8 mouse cellular contexts compared by ENCODE assay signal in the genomic region with DNA sequence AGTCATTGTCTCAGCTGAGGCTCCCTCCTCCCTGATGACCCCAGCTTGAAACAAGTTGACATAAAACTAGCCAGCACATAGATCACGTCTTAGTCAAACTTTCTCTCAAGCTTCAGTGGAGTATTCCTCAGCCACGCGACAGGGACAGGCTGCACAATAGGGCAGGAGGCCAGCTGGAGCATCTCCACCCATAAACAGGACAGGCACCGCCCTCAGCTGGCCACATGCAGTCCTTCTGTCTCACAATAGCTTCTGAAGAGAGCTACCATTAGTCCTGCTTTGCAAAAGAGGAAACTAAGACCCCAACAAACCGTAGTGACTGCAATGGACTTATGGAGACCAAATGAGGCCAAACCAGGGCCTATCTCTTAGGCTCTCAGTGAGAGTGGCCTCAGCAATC. TPM values are rescaled to one million over a fixed set of nuclear protein-coding genes. Genes with fewer than 3 reads are reported as not detected.
A peak's percentile ranks its signal among the peaks of the same experiment; 100 is the strongest.
DNase-seq lines count a peak whose midpoint lies in the region; ATAC-seq and TF ChIP-seq lines count a peak whose summit lies in the region.

No protein-coding gene starts in this region.

- intact Hi-C loops in heart, postnatal 25 days (cut with DNase I): no loop called here

- no peak for TF ChIP-seq POLR2A in spleen, adult 2 months (IDR thresholded peaks at IDR 0.05; ENCODE audit: low read depth, low read length)

- WGBS in spleen, adult 2 months: 23% methylated on average over 5 of the region's 5 CpGs
- WGBS in neural tube, embryonic 15.5 days: 47% methylated on average over 5 of the region's 5 CpGs

- no peak overlapping the region for H3K4me2 ChIP-seq in neural tube, embryonic 15.5 days

- DNase-seq in adrenal gland, adult (ENCODE audit: inconsistent age in 2 of 2, low spot score in 1 of 2): peak; percentile 50 to 60
- no peak for DNase-seq in adrenal gland, postnatal 4 days (ENCODE audit: low spot score in 2 of 2)
- DNase-seq in spleen, adult 2 months (ENCODE audit: low read depth in 1 of 2, low spot score in 2 of 2): peak in 1 of 2 experiments; percentile 26
- DNase-seq in spleen, postnatal 4 days (ENCODE audit: low spot score in 2 of 2): no peak
- peak; percentile 54 for DNase-seq in heart, postnatal 25 days (ENCODE audit: low spot score)
- peak; percentile 85 for DNase-seq in lung, postnatal 36 days
- DNase-seq in neural tube, embryonic 10.5 days (ENCODE audit: extremely low spot score, low spot score): no peak

- no peaks in the 10 kb centered on the region for H3K9me3 ChIP-seq in neural tube, embryonic 15.5 days (replicated peaks)

- peaks cover 32% of the 10 kb centered on the region; the same call in 1 of the 2 replicates for H3K4me1 ChIP-seq in spleen, adult 2 months (ENCODE audit: control insufficient read depth, insufficient read depth, insufficient read length)
- H3K4me1 ChIP-seq in neural tube, embryonic 15.5 days: no peaks in the 10 kb centered on the region

- peaks cover 1% of the 10 kb centered on the region; the same call in 1 of the 2 replicates for H3K36me3 ChIP-seq in spleen, adult 2 months (ENCODE audit: control insufficient read depth, insufficient read depth, low read length)
- no peaks in the 10 kb centered on the region for H3K36me3 ChIP-seq in neural tube, embryonic 15.5 days

- H3K27me3 ChIP-seq in spleen, adult 2 months (ENCODE audit: control insufficient read depth, insufficient read depth, low read length): no peaks in the 10 kb centered on the region
- H3K27me3 ChIP-seq in neural tube, embryonic 15.5 days (replicated peaks): no peaks in the 10 kb centered on the region

- peak overlapping the region; percentile 7; the same call in 1 of the 2 replicates for H3K4me3 ChIP-seq in spleen, adult 2 months (ENCODE audit: extremely low read depth, insufficient read depth, insufficient read length)
- H3K4me3 ChIP-seq in neural tube, embryonic 15.5 days (replicated peaks): no peak overlapping the region

- H3K27ac ChIP-seq in spleen, adult 2 months (ENCODE audit: insufficient read depth, low read length): peak overlapping the region; percentile 87
- H3K27ac ChIP-seq in neural tube, embryonic 15.5 days (replicated peaks): no peak overlapping the region

- no peak for ATAC-seq in neural tube, embryonic 15.5 days (ENCODE audit: low FRiP score)

- peak; percentile 11; the same call in 1 of the 2 replicates for TF ChIP-seq CTCF in spleen, adult 2 months (IDR thresholded peaks at IDR 0.05; ENCODE audit: extremely low read depth, insufficient read depth, insufficient read length, insufficient replicate concordance)

- H3K9ac ChIP-seq in neural tube, embryonic 15.5 days (replicated peaks): no peak overlapping the region

RNA-seq across cellular contexts. Expression of gene Treh, which starts 27.6 kb away (rescaled TPM):
- not detected for total RNA-seq in adrenal gland, postnatal 4 days (2021)
- not detected in 2 replicates for polyA plus RNA-seq in spleen, adult 2 months (2012; rRNA removed)
- not detected for total RNA-seq in heart, postnatal 25 days (2021)
- polyA plus RNA-seq in neural tube, embryonic 15.5 days (2015; fragmentation: Nextera tagmentation; extraction: Ambion mirVana): not detected in 2 replicates

RNA-seq across cellular contexts. Expression of gene Ddx6, which starts 40.8 kb away (rescaled TPM):
- total RNA-seq in adrenal gland, postnatal 4 days (2021): 100 to 1,000 TPM; 146 to 157 TPM
- 15.3 and 17.3 TPM in 2 replicates for polyA plus RNA-seq in spleen, adult 2 months (2012; rRNA removed)
- total RNA-seq in heart, postnatal 25 days (2021): 10 to 100 TPM; 72.5 to 87.3 TPM
- 15.1 and 16.8 TPM in 2 replicates for polyA plus RNA-seq in neural tube, embryonic 15.5 days (2015; fragmentation: Nextera tagmentation; extraction: Ambion mirVana)

Comparison
In these comparisons a context has a peak if more than half of its experiments do, and no peak if none do; other contexts are left out.
1. DNase-seq: peak in adrenal gland, adult (2 of 2), heart, postnatal 25 days (single experiment) and lung, postnatal 36 days (single experiment); none in adrenal gland, postnatal 4 days (0 of 2), spleen, postnatal 4 days (0 of 2) and neural tube, embryonic 10.5 days (single experiment).